Mouse (Mus musculus) forelimb bud, embryonic 11.5 days (tissue): ENCODE results near the gene Twist2.

Source experiments
- DNase-seq: peaks from one replicate; pipeline ENCODE4 v3.0.0-alpha.2; 2012; ENCODE audit warnings: low read depth, low spot score

Twist2 gene

GRCm38 (mm10) chr1:91800967-91801843 lies at the start of gene Twist2:
Gene Twist2 (plus strand): TSS chr1:91801461.
- peak; percentile 81 for DNase-seq

- no peak for DNase-seq
Measured at GRCm38 (mm10) chr1:91752931-91753330, 48.3 kb upstream of the Twist2 start.

- DNase-seq, result peak; percentile 93
Measured at GRCm38 (mm10) chr1:91755102-91755501, 46.2 kb upstream of the Twist2 start.

GRCm38 (mm10) chr1:91757292-91757691 lies 44.0 kb upstream of the Twist2 start:
- no peak for DNase-seq

GRCm38 (mm10) chr1:91758143-91758542 lies 43.1 kb upstream of the Twist2 start:
- no peak for DNase-seq

- no peak for DNase-seq
Measured at GRCm38 (mm10) chr1:91758600-91759515, 42.4 kb upstream of the Twist2 start.

- peak; percentile 76 for DNase-seq
Measured at GRCm38 (mm10) chr1:91760140-91760986, 40.9 kb upstream of the Twist2 start.

GRCm38 (mm10) chr1:91762528-91763091 lies 38.7 kb upstream of the Twist2 start:
- DNase-seq, result no peak

GRCm38 (mm10) chr1:91770221-91770624 lies 31.0 kb upstream of the Twist2 start:
- DNase-seq, result peak; percentile 71

GRCm38 (mm10) chr1:91770676-91771075 lies 30.6 kb upstream of the Twist2 start:
- peak; percentile 54 for DNase-seq

- DNase-seq, result no peak
Measured at GRCm38 (mm10) chr1:91776928-91777327, 24.3 kb upstream of the Twist2 start.

GRCm38 (mm10) chr1:91779819-91780218 lies 21.4 kb upstream of the Twist2 start:
- DNase-seq, result no peak

- DNase-seq, result no peak
Measured at GRCm38 (mm10) chr1:91781182-91781581, 20.1 kb upstream of the Twist2 start.

GRCm38 (mm10) chr1:91784162-91784561 lies 17.1 kb upstream of the Twist2 start:
- DNase-seq, result no peak

- DNase-seq, result no peak
Measured at GRCm38 (mm10) chr1:91799323-91799722, 1.9 kb upstream of the Twist2 start.

GRCm38 (mm10) chr1:91800348-91800747 lies 913 bp upstream of the Twist2 start:
- peak; percentile 80 for DNase-seq

GRCm38 (mm10) chr1:91801844-91802366 lies 644 bp downstream of the Twist2 start:
- DNase-seq, result no peak

GRCm38 (mm10) chr1:91802406-91803121 lies 1.3 kb downstream of the Twist2 start:
- no peak for DNase-seq

- no peak for DNase-seq
Measured at GRCm38 (mm10) chr1:91803416-91803815, 2.2 kb downstream of the Twist2 start.

- no peak for DNase-seq
Measured at GRCm38 (mm10) chr1:91816067-91816466, 14.8 kb downstream of the Twist2 start.
